Mouse (Mus musculus): ENCODE measurements around the gene Prdm16. TPM values are rescaled to one million over a fixed set of nuclear protein-coding genes. Genes with fewer than 3 reads are reported as not detected.
A peak's percentile ranks its signal among the peaks of the same experiment; 100 is the strongest.

The Prdm16 gene
- polyA plus RNA-seq, 1 experiment from 2014 or later, result 2.2 TPM

- DNase-seq, result no peak
- Histone ChIP-seq H3K4me1 (ENCODE audit: insufficient read depth) (0 out of 2 replicates have a peak, but pooled peaks cover 3% of the 10 kb centered on the region), H3K27ac (ENCODE audit: low read depth) (no peak overlapping the region), H3K9me3 (ENCODE audit: low read length) (no peaks in the 10 kb centered on the region), H3K4me3 (ENCODE audit: low read depth, low read length) (no peak overlapping the region), H3K27me3 (ENCODE audit: insufficient read depth, low read length) (no peaks in the 10 kb centered on the region), H3K9ac (replicated peaks) (no peak overlapping the region), H3K36me3 (replicated peaks; ENCODE audit: insufficient read depth, low read length) (no peaks in the 10 kb centered on the region), H3K4me2 (ENCODE audit: low read depth, low read length) (no peak overlapping the region)
- WGBS (ENCODE audit: insufficient replicate concordance), result 46% methylated on average over 10 of the region's 10 CpGs
- ATAC-seq, result no peak
- TF ChIP-seq EP300 (IDR thresholded peaks at IDR 0.05; ENCODE audit: low read depth) (no peak), CTCF (IDR thresholded peaks at IDR 0.05; ENCODE audit: low read depth) (no peak)
Observed at GRCm38 (mm10) chr4:154611167-154611566, 25.5 kb downstream of the Prdm16 start.

GRCm38 (mm10) chr4:154607724-154608123 lies 28.9 kb downstream of the Prdm16 start:
- no peak overlapping the region for H3K27ac ChIP-seq (ENCODE audit: low read depth)
- ATAC-seq, result no peak
- TF ChIP-seq EP300 (IDR thresholded peaks at IDR 0.05; ENCODE audit: low read depth) (no peak), CTCF (IDR thresholded peaks at IDR 0.05; ENCODE audit: low read depth) (peak; percentile 17; the same call in 1 of the 2 replicates)
- no peak overlapping the region for H3K4me2 ChIP-seq (ENCODE audit: low read depth, low read length)
- H3K36me3 ChIP-seq (replicated peaks; ENCODE audit: insufficient read depth, low read length), result no peaks in the 10 kb centered on the region
- no peaks in the 10 kb centered on the region for H3K27me3 ChIP-seq (ENCODE audit: insufficient read depth, low read length)
- WGBS (ENCODE audit: insufficient replicate concordance), result 82% methylated on average over 5 of the region's 5 CpGs
- H3K4me1 ChIP-seq (ENCODE audit: insufficient read depth), result 0 out of 2 replicates have a peak, but pooled peaks cover 3% of the 10 kb centered on the region
- H3K9me3 ChIP-seq (ENCODE audit: low read length), result no peaks in the 10 kb centered on the region
- no peak for DNase-seq
- no peak overlapping the region for H3K4me3 ChIP-seq (ENCODE audit: low read depth, low read length)
- H3K9ac ChIP-seq (replicated peaks), result no peak overlapping the region

GRCm38 (mm10) chr4:154604442-154604830 lies 32.2 kb downstream of the Prdm16 start:
- TF ChIP-seq EP300 (IDR thresholded peaks at IDR 0.05; ENCODE audit: low read depth) (no peak), CTCF (IDR thresholded peaks at IDR 0.05; ENCODE audit: low read depth) (no peak)
- H3K4me1 ChIP-seq (ENCODE audit: insufficient read depth), result no peaks in the 10 kb centered on the region
- no peak for ATAC-seq

GRCm38 (mm10) chr4:154603663-154604441 lies 32.8 kb downstream of the Prdm16 start:
- no peak overlapping the region for H3K9ac ChIP-seq (replicated peaks)
- H3K9me3 ChIP-seq (ENCODE audit: low read length), result no peaks in the 10 kb centered on the region
- no peak overlapping the region for H3K4me2 ChIP-seq (ENCODE audit: low read depth, low read length)
- TF ChIP-seq CTCF (IDR thresholded peaks at IDR 0.05; ENCODE audit: low read depth) (no peak), EP300 (IDR thresholded peaks at IDR 0.05; ENCODE audit: low read depth) (no peak)
- H3K36me3 ChIP-seq (replicated peaks; ENCODE audit: insufficient read depth, low read length), result no peaks in the 10 kb centered on the region
- H3K4me3 ChIP-seq (ENCODE audit: low read depth, low read length), result no peak overlapping the region
- no peaks in the 10 kb centered on the region for H3K27me3 ChIP-seq (ENCODE audit: insufficient read depth, low read length)
- 46% methylated on average over 25 of the region's 25 CpGs for WGBS (ENCODE audit: insufficient replicate concordance)
- no peak for DNase-seq
- H3K27ac ChIP-seq (ENCODE audit: low read depth), result no peak overlapping the region
- H3K4me1 ChIP-seq (ENCODE audit: insufficient read depth), result no peaks in the 10 kb centered on the region
- 0 out of 2 replicates have a peak, but pooled peaks have one; percentile 40 for ATAC-seq

More at GRCm38 (mm10) chr4:154604442-154604830, 32.2 kb downstream of the Prdm16 start:
- H3K36me3 ChIP-seq (replicated peaks; ENCODE audit: insufficient read depth, low read length), result no peaks in the 10 kb centered on the region
- no peaks in the 10 kb centered on the region for H3K27me3 ChIP-seq (ENCODE audit: insufficient read depth, low read length)
- H3K27ac ChIP-seq (ENCODE audit: low read depth), result no peak overlapping the region
- 69% methylated on average over 7 of the region's 7 CpGs for WGBS (ENCODE audit: insufficient replicate concordance)
- no peak overlapping the region for H3K4me3 ChIP-seq (ENCODE audit: low read depth, low read length)
- no peak overlapping the region for H3K9ac ChIP-seq (replicated peaks)
- H3K4me2 ChIP-seq (ENCODE audit: low read depth, low read length), result no peak overlapping the region
- no peaks in the 10 kb centered on the region for H3K9me3 ChIP-seq (ENCODE audit: low read length)
- no peak for DNase-seq

- ATAC-seq, result no peak
- no peaks in the 10 kb centered on the region for H3K27me3 ChIP-seq (ENCODE audit: insufficient read depth, low read length)
- H3K9ac ChIP-seq (replicated peaks), result no peak overlapping the region
- TF ChIP-seq CTCF (IDR thresholded peaks at IDR 0.05; ENCODE audit: low read depth), result no peak
- no peak for TF ChIP-seq EP300 (IDR thresholded peaks at IDR 0.05; ENCODE audit: low read depth)
- 72% methylated on average over 10 of the region's 10 CpGs for WGBS (ENCODE audit: insufficient replicate concordance)
- no peaks in the 10 kb centered on the region for H3K9me3 ChIP-seq (ENCODE audit: low read length)
- no peak overlapping the region for H3K27ac ChIP-seq (ENCODE audit: low read depth)
- no peaks in the 10 kb centered on the region for H3K36me3 ChIP-seq (replicated peaks; ENCODE audit: insufficient read depth, low read length)
- DNase-seq, result no peak
- H3K4me1 ChIP-seq (ENCODE audit: insufficient read depth), result no peaks in the 10 kb centered on the region
- H3K4me3 ChIP-seq (ENCODE audit: low read depth, low read length), result no peak overlapping the region
- no peak overlapping the region for H3K4me2 ChIP-seq (ENCODE audit: low read depth, low read length)
Observed at GRCm38 (mm10) chr4:154602409-154602808, 34.3 kb downstream of the Prdm16 start.

- H3K4me1 ChIP-seq (ENCODE audit: insufficient read depth), result no peaks in the 10 kb centered on the region
- H3K9ac ChIP-seq (replicated peaks), result no peak overlapping the region
- no peak overlapping the region for H3K27ac ChIP-seq (ENCODE audit: low read depth)
- H3K4me2 ChIP-seq (ENCODE audit: low read depth, low read length), result no peak overlapping the region
- ATAC-seq (no peak), DNase-seq (no peak)
- TF ChIP-seq CTCF (IDR thresholded peaks at IDR 0.05; ENCODE audit: low read depth) (no peak), EP300 (IDR thresholded peaks at IDR 0.05; ENCODE audit: low read depth) (no peak)
- WGBS (ENCODE audit: insufficient replicate concordance), result 75% methylated on average over 3 of the region's 3 CpGs
- H3K27me3 ChIP-seq (ENCODE audit: insufficient read depth, low read length), result no peaks in the 10 kb centered on the region
- H3K4me3 ChIP-seq (ENCODE audit: low read depth, low read length), result no peak overlapping the region
- no peaks in the 10 kb centered on the region for H3K9me3 ChIP-seq (ENCODE audit: low read length)
- no peaks in the 10 kb centered on the region for H3K36me3 ChIP-seq (replicated peaks; ENCODE audit: insufficient read depth, low read length)
Observed at GRCm38 (mm10) chr4:154601006-154601405, 35.7 kb downstream of the Prdm16 start.

All from liver, postnatal 0 days (tissue).